Mouse (Mus musculus): ENCODE measurements around the gene Zfp593. TPM values are rescaled to one million over a fixed set of nuclear protein-coding genes. Genes with fewer than 3 reads are reported as not detected.

The Zfp593 gene
- total RNA-seq, 2 experiments from 2014 or later = 16.2 to 18.7 TPM

GRCm38 (mm10) chr4:134237582-134238278 lies 7.7 kb downstream of the Zfp593 start:
- no peak for ATAC-seq (replicated peaks; ENCODE audit: poor library complexity, severe bottlenecking)

DNA sequence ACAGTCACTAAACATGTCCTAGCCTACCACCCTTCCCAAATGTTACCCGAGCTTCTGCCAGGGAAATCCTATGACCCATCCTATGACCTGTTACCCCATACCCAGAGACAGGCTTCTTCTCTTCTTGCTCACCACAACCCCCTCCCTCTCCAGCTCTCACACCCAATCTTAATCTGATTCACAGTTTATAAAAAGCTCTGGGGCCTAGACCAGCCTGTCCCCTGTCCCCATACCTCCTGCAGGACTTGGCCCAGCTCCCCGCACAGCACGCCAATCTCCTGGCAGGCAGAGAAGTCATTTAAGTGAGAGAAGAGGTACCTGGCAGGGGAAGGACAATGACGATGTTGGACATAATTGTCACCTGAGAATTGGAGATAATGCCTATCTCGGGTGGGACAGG lies 10.5 kb downstream of the Zfp593 start:
- ATAC-seq (replicated peaks; ENCODE audit: poor library complexity, severe bottlenecking) = no peak

- no peak for ATAC-seq (replicated peaks; ENCODE audit: poor library complexity, severe bottlenecking)
Observed at GRCm38 (mm10) chr4:134230431-134230830, 15.0 kb downstream of the Zfp593 start.

GRCm38 (mm10) chr4:134227194-134227593 lies 18.2 kb downstream of the Zfp593 start, which contains the start of gene Catsper4:
TSS of gene Catsper4 (minus strand) at chr4:134227383.
- ATAC-seq (replicated peaks; ENCODE audit: poor library complexity, severe bottlenecking) = no peak

DNA sequence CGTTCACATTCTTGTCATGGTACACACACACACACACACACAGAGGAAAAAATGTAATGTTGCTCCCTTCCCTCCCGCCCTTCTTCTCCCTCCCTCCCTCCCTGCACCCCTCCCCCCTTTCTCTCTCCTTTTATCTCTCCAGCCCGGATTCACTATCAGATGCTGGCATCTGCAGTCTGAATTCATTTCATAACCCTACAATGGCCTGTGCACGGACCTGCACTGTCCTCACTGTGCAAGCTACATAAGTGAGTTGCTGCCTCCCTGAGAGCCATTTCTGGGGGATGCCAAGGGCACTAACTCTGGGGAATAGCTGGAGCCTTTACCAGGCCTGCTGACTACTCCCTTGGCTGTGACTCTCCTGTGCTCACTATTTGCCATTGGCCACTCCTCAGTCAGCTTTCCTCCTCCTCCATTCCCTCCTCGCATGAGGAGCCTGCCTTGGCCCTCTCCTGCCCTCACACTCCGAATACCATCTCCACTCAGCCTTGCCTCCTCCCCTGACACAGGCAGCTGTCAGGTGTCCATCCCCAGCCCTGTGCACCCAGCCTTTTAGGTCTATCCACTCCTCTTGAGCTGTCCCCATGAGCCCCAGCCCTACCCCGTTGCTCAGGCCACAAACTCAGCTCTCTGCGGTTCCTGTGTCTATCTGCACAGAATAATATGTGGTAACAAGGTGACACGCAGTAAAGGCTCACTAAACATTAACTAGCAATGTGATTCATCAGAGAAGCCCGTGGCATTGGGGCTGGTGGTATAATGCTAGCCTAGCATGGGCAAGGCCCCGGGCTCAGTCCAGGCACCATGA lies 22.4 kb downstream of the Zfp593 start:
- no peak for ATAC-seq (replicated peaks; ENCODE audit: poor library complexity, severe bottlenecking)

DNA sequence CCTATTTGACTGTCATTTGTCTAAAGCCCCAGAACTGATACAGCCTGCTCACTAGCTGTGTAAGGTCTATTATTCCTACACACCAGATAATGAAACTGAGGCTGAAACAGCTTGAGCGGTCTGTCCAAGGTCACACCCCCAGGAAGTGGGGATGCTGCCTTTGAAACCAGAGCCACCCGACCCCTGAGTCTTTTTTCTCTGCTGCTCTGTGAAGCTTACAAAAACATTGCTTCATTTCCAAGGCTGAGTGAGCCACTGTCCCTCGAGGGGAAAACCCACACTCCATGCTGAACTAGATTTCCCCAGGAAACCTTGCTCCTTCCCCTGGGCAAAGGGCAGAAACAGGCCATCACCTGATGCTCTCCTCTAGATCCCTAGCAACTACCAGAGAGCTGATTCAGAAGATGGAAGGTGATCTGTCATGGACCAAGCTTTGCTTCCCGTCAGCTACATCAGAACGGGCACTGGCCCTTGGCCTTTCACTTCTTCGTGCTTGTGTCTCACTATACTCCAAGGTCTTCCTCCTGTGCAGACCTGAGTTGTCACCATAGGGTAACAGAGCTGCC lies 38.8 kb downstream of the Zfp593 start:
- no peak for ATAC-seq (replicated peaks; ENCODE audit: poor library complexity, severe bottlenecking)

DNA sequence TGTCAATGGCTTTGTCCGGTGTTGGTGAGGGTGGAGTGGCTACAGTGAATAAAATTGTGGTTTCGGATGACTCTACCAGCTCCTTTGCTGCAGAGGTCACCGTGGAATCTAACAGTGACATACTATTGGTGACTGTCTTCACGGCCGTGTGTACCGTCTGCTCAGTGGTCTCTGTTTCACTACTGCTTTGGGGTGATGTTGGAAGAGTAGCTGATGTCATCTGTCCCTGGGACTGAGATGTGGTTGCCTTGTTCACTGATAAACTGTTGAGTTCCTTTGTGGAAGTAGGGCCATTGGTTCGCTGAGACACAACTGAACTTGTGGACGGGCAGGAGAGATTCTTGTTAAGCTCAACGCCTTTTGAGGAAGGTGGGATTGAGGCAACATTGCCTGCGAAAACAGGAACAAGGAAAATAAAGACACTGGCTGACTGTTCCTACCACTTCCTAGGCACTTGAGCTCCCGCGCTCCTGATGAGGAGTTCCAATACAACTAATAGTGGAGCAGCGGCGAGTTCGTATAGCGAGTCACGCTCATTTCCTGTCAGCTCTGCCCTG lies 42.0 kb downstream of the Zfp593 start:
- peak; percentile 93 for ATAC-seq (replicated peaks; ENCODE audit: poor library complexity, severe bottlenecking)

- ATAC-seq (replicated peaks; ENCODE audit: poor library complexity, severe bottlenecking) = no peak
Observed at GRCm38 (mm10) chr4:134202904-134203303, 42.5 kb downstream of the Zfp593 start, which contains the start of gene Gm7534. TSS of gene Gm7534 (minus strand) at chr4:134203004.

GRCm38 (mm10) chr4:134199371-134199770 lies 46.0 kb downstream of the Zfp593 start:
- ATAC-seq (replicated peaks; ENCODE audit: poor library complexity, severe bottlenecking) = no peak

Other genes starting within 250 kb of the Zfp593 start
- 45.3 and 57.1 TPM in 2 replicates for gene Dhdds, start 244.7 kb downstream of the Zfp593 start, total RNA-seq (2014; fragmentation: Nextera tagmentation)
- gene Dhdds, start 244.7 kb downstream of the Zfp593 start, total RNA-seq (2017) = 22.8 and 24.8 TPM in 2 replicates
- 2.1 and 13.9 TPM in 2 replicates for gene Lin28a, start 226.8 kb downstream of the Zfp593 start, total RNA-seq (2014; fragmentation: Nextera tagmentation)
- 4.0 and 10.5 TPM in 2 replicates for gene Lin28a, start 226.8 kb downstream of the Zfp593 start, total RNA-seq (2017)
- not detected in 2 replicates for gene Zfp683, start 191.8 kb downstream of the Zfp593 start, total RNA-seq (2014; fragmentation: Nextera tagmentation)
- gene Zfp683, start 191.8 kb downstream of the Zfp593 start, total RNA-seq (2017) = not detected in 2 replicates
- gene Crybg2, start 184.8 kb downstream of the Zfp593 start, total RNA-seq (2014; fragmentation: Nextera tagmentation) = 0.38 and 1.3 TPM in 2 replicates
- gene Crybg2, start 184.8 kb downstream of the Zfp593 start, total RNA-seq (2017) = not detected in 2 replicates
- 240 and 247 TPM in 2 replicates for gene Cd52, start 150.5 kb downstream of the Zfp593 start, total RNA-seq (2014; fragmentation: Nextera tagmentation)
- 259 and 330 TPM in 2 replicates for gene Cd52, start 150.5 kb downstream of the Zfp593 start, total RNA-seq (2017)
- gene Ubxn11, start 143.0 kb downstream of the Zfp593 start, total RNA-seq (2014; fragmentation: Nextera tagmentation) = 14.4 and 30.2 TPM in 2 replicates
- 4.8 and 11.2 TPM in 2 replicates for gene Ubxn11, start 143.0 kb downstream of the Zfp593 start, total RNA-seq (2017)
- 841 and 871 TPM in 2 replicates for gene Sh3bgrl3, start 116.8 kb downstream of the Zfp593 start, total RNA-seq (2014; fragmentation: Nextera tagmentation)
- gene Sh3bgrl3, start 116.8 kb downstream of the Zfp593 start, total RNA-seq (2017) = 333 and 394 TPM in 2 replicates
- gene Cep85, start 58.5 kb downstream of the Zfp593 start, total RNA-seq (2014; fragmentation: Nextera tagmentation) = 20.8 and 28.9 TPM in 2 replicates
- gene Cep85, start 58.5 kb downstream of the Zfp593 start, total RNA-seq (2017) = 26.7 and 33.7 TPM in 2 replicates
- gene Gm7534, start 42.6 kb downstream of the Zfp593 start, total RNA-seq (2014; fragmentation: Nextera tagmentation) = not detected in 2 replicates
- gene Gm7534, start 42.6 kb downstream of the Zfp593 start, total RNA-seq (2017) = not detected in 2 replicates
- gene Catsper4, start 18.2 kb downstream of the Zfp593 start, total RNA-seq (2014; fragmentation: Nextera tagmentation) = not detected in 2 replicates
- not detected in 2 replicates for gene Catsper4, start 18.2 kb downstream of the Zfp593 start, total RNA-seq (2017)
- gene Cnksr1, start 7.2 kb downstream of the Zfp593 start, total RNA-seq (2014; fragmentation: Nextera tagmentation) = not detected in 2 replicates
- gene Cnksr1, start 7.2 kb downstream of the Zfp593 start, total RNA-seq (2017) = not detected in 2 replicates
- gene E130218I03Rik, start 1.9 kb downstream of the Zfp593 start, total RNA-seq (2014; fragmentation: Nextera tagmentation) = not detected in 2 replicates
- 0.21 and 0.22 TPM in 2 replicates for gene E130218I03Rik, start 1.9 kb downstream of the Zfp593 start, total RNA-seq (2017)
- not detected in 2 replicates for gene Gm30191, start 1.3 kb upstream of the Zfp593 start, total RNA-seq (2014; fragmentation: Nextera tagmentation)
- gene Gm30191, start 1.3 kb upstream of the Zfp593 start, total RNA-seq (2017) = not detected in 2 replicates
- gene Grrp1, start 8.5 kb upstream of the Zfp593 start, total RNA-seq (2014; fragmentation: Nextera tagmentation) = not detected in 2 replicates
- gene Grrp1, start 8.5 kb upstream of the Zfp593 start, total RNA-seq (2017) = not detected in 2 replicates
- 17.6 and 18.5 TPM in 2 replicates for gene Pdik1l, start 42.3 kb upstream of the Zfp593 start, total RNA-seq (2014; fragmentation: Nextera tagmentation)
- 35.4 and 41.7 TPM in 2 replicates for gene Pdik1l, start 42.3 kb upstream of the Zfp593 start, total RNA-seq (2017)
- gene Trim63, start 69.5 kb upstream of the Zfp593 start, total RNA-seq (2014; fragmentation: Nextera tagmentation) = not detected in 2 replicates
- not detected in 2 replicates for gene Trim63, start 69.5 kb upstream of the Zfp593 start, total RNA-seq (2017)
- gene Slc30a2, start 97.6 kb upstream of the Zfp593 start, total RNA-seq (2014; fragmentation: Nextera tagmentation) = not detected in 2 replicates
- gene Slc30a2, start 97.6 kb upstream of the Zfp593 start, total RNA-seq (2017) = not detected in 2 replicates
- gene Extl1, start 138.3 kb upstream of the Zfp593 start, total RNA-seq (2014; fragmentation: Nextera tagmentation) = not detected in 2 replicates
- gene Extl1, start 138.3 kb upstream of the Zfp593 start, total RNA-seq (2017) = not detected in 2 replicates
- gene Pafah2, start 150.7 kb upstream of the Zfp593 start, total RNA-seq (2014; fragmentation: Nextera tagmentation) = 10.5 and 22.1 TPM in 2 replicates
- gene Pafah2, start 150.7 kb upstream of the Zfp593 start, total RNA-seq (2017) = 10.4 and 10.6 TPM in 2 replicates
- gene Stmn1, start 222.7 kb upstream of the Zfp593 start, total RNA-seq (2014; fragmentation: Nextera tagmentation) = 878 and 904 TPM in 2 replicates
- gene Stmn1, start 222.7 kb upstream of the Zfp593 start, total RNA-seq (2017) = 966 and 982 TPM in 2 replicates